Mouse (Mus musculus) A20 (cell line): ENCODE results near the gene Itsn1.

Experiments
- DNase-seq: peaks from one replicate; pipeline ENCODE4 v3.0.0-alpha.2; 2011; ENCODE audit warnings: low read depth, low spot score

Gene Itsn1

DNA sequence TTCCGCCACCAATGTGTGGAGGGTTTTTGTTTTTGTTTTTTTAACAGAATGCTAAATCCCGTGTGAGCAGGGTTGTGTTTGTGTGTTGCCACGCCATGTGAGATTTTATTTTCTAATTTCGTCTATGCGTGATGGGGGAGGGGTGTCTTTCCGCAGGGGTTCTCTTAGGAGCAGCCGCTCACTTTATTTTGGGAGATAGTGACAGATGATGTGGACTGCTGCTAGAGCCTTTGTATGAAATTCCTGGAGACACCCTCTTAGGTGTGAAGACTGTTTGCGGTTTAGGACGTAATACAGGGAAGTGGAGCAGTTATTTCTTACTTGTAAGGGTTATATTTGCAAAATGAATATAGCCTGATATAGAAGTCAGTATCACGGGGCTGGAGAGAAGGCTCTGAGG lies 176.9 kb downstream of the Itsn1 start:
- no peak for DNase-seq

DNA sequence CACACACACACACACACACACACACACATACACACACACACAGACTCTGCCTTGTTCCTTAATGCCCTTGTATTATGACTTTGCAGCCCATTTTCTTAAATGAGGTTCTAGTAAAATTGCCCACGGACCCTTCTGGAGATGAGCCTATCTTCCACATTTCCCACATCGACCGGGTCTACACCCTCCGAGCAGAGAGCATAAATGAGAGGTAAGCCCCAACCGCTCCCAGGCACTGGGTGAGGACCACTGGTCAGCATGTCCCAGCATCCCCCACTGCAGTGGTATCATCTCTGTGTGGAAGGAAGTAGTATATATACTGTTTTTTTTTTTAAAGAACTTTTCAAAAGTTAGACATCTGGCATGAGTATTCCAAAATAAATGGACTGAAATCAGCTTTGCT lies 177.6 kb downstream of the Itsn1 start:
- no peak for DNase-seq

DNA sequence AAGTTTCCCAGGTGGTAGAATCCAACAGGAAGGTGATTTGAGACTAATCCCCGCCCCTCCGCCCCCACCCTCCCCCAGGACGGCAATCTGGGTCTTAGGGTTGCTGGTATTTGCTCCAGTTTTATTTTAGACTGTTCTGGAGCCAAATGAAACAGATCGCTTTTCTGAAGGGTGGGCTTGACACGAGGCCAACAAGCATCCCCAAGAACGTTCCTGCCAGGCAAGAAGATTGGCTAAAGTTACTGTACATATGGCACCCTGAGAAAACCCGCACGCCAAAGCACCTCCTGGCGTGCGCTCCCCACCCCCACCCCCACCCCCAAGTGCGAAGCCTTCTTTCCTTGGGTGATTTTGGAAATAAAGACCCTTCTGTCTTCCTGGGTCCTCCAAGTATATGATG lies 178.1 kb downstream of the Itsn1 start:
- DNase-seq = no peak

DNA sequence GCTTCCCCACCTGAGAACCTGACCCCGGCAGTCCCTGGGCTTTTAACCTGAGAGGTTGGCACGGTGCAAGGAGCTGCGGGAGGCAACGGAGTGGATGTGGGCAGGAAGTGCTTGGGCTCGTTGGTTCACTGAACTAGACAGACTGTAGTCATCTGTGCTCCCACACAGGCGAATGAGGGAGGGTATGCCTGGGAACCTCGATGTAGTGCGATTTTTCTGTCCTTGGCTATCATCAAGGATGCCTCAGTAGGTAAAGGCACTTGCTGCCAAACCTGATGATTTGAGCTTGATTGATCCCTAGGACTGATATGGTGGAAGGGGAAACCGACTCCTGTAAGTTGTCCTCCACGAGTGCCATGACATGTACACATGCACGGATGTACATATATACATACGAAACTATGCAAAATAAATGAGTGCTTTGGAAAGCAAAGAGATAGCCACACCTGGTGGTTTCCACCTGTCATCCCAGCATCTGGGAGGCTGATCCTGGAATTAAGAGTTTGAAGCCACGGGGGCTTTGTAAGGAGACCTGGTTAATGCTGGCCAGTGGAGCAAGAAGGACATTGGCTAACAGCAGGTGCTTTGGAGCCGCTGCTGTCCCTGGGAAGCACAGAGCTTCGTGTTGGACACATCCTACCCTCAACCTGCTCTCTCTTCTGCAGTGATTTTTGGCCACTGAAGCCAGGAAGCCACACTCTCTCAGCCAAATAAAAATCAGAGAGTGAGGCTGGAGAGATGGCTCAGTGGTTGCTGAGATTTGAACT lies 180.7 kb downstream of the Itsn1 start:
- DNase-seq = no peak

DNA sequence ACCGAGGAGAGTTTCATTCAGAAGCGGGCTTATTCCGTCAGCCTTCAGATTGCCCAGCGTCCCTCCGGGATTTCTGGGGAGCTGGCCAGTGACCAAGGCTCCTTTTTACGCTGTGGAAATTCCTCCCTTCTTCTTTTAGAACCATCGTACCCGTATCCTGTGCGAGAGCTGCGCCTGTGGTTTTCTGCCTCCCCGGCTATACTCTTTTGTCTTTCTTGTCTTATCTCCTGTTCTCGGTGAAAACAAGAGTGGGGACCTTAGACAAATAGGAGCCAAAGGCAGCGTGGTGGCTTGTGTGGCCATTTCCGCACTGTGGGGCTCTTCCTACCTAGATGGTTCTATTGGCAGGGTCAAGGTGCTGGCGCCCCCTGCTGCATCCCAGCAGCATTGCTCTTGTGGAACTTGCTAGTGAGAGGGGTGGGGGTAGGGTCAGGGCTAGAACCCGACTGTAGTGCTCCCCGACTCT lies 188.6 kb downstream of the Itsn1 start:
- peak; percentile 88 for DNase-seq

DNA sequence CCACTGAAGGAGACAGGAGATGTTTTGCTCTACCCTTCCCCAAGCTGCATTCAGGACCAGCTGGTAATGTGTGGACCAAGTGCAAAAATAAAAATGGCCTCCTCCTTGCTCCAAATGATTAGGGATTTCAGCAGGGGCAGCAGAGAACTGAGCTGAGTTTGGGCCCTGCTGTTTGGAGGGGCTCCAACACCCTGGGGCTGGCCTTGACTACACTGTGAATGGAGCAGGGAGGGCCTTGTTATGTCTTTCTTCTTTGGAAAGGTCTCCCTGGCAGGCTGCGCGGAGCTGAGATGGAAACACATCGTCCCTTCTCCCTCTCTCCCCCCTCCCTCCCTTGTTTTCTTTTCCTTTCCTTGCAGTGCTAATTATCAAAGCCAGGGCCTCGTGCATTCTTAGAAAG lies 189.4 kb downstream of the Itsn1 start:
- no peak for DNase-seq

DNA sequence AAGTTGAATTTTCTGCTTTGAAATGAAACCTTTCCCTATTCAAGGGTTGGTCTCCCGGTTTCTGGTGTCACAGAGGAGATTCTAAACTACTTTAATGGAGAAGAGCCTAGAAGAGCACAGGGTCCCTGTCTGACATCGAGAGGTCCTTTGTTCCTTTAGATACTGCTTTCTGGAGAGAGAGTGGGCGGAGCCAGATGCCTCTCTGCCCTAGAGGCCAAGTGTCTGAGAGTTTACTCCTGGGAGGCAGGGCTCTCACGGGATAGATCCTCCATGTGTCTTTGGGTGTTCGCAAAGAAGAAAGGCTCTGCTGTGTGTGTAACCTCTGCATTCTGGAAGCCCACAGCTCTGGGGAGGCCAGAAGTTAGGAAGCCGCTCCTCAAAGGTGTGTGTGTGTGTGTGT lies 190.0 kb downstream of the Itsn1 start:
- no peak for DNase-seq

DNA sequence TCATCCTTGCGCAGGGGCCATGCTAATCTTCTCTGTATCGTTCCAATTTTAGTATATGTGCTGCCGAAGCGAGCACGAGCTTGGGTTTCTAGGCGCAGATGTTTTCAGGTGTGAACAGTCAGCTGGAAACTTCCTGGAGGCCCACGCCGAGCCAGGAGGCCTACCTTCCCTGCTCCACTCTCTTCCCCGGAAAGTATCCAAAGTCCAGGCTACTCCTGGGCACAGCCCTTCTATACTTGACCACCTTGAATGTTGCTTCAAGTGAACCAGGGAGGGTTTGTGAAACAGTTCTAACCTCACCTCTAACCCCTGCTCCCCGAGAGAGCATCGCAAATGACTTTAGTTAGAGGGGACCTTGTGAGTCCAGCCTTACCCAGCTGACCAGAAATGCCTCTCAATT lies 192.3 kb downstream of the Itsn1 start:
- no peak for DNase-seq

DNA sequence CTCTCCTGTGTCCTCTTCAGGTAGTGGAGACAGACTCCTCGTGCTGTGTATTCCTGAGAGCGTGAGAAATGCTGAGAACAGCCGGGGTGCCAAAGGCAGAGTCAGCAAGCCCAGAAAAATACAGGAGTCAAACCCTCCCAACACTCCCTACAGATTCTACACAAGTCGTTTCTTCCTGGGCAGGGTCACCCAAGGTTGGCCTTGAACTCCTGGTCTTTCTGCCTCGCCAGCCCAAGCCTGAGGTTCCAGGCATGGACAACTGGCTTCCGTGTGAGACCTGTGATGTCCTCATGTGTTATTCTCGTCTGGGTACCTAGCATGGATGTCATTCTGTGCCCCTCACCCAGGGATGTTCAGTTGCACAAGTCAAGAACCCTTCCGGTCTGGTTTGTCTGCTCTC lies 193.9 kb downstream of the Itsn1 start:
- DNase-seq = no peak

DNA sequence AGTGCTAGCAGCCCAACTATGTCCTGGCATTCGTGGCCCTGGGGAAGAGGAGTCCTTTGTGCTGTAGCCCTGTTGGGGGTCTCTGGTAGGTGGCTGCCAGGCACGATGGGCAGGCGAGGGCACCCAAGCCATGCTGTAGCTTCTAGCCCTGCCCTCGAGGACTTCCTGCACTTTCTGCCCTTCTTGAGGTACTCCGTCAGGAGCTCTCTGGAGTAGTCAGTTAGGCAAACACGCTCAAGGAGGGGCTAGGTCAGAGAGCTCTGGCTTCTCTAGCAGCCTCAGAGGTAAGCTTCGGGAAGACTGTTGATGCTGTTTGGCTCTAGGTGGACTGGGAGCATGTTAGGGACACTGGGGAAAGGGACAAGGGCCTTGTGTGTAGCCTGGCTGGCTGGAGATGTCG lies 195.3 kb downstream of the Itsn1 start:
- no peak for DNase-seq

DNA sequence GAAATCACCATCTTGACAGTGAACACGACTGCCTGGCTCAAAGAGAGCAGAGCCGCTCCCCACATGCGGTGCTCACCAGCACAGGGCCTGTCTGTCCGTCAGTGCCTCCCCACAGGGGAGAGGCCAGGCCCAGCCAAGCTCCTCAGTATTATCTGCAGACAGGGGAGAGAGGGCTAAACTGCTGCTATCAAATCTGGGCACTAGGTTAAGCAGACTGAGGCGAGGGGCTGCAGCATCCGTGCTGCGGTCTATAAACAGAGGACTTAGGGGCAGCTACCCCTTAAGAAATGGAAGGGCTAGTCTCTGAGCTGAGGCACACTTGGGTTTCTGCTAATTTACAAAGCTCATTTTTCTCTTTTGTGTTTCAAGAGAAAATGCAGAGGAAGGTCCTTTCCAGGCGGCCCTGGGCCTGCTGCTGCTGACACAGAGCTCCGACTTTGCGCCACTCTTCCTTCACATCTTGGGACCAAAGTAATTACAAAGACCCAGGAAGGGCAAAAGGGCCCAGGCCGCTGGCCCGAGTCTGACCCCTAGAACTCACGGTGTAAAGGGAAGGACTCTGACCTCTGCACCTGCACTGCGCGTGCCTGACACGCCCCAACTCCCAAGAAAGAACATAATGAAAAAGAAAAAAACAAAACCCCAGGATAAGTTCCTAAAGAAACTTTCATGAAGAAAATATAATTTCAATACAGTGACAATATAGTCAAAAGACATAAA lies 199.0 kb downstream of the Itsn1 start:
- DNase-seq = no peak

DNA sequence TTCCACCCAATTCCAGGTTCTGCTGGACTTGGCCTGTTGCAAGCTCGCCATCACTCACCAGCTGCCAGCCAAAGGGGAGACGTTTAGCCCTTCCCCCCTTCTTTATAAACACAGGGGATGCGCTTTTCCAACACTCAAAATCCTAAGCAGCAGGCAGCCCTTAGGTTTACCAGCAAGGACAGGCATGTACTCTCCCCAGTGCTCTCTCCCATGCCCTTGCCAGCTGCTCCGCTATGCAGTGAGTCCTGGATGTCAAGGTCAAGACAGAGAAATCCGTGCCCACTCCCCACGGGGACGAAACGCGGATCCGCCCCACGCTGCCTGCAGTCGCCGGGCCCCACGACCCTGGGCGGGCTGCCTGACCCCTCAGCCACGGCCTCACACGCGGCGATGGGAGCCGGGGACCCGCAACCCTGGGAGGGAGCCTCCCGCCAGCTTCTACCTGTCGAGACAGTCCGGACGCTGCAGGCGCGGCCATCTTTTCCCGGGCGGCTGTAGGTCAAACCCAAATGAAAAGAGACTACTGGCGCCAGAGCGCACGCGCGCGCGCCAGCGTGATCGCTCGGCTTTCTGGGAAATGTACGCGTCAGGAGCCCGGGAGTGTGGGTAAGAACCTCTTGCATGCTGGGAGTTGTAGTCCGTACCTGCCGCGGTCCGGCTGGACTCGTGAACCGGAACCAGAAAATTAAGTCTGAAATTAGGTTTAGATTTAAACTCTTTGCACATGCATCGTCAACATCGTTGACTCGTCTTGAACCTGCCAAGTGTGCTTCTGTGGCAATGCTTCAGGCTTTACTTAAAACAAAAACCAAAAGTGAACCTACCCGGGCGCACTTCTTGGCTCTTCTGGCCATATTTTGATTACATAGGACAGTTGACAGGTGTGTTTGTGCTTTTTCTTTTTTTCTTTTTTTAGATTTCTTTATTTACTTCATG lies 202.3 kb downstream of the Itsn1 start:
- peak; percentile 97 for DNase-seq

DNA sequence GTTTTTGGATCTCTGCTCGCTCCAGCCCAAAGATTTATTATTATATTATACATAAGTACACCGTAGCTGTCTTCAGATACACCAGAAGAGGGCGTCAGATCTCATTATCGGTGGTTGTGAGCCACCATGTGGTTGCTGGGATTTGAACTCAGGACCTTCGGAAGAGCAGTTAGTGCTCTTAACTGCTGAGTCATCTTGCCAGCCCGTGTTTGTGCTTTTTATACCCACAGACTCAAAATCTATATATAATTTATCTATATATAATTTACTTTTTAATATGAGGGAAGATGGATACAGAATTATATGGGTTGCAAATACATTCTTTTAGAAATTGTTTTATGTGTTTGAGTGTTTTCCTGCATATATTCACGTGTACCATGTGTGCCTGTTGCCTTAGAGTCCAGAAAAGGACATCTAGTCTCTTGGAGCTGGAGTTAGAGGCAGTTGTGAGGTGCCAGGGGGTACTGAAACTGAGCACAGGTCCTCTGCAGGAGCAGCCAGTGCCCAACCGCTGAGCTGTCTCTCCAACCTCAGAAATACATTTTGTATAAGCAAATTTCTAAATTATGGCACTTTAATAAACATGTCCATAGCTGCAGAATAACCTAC lies 203.1 kb downstream of the Itsn1 start:
- DNase-seq = peak; percentile 46

DNA sequence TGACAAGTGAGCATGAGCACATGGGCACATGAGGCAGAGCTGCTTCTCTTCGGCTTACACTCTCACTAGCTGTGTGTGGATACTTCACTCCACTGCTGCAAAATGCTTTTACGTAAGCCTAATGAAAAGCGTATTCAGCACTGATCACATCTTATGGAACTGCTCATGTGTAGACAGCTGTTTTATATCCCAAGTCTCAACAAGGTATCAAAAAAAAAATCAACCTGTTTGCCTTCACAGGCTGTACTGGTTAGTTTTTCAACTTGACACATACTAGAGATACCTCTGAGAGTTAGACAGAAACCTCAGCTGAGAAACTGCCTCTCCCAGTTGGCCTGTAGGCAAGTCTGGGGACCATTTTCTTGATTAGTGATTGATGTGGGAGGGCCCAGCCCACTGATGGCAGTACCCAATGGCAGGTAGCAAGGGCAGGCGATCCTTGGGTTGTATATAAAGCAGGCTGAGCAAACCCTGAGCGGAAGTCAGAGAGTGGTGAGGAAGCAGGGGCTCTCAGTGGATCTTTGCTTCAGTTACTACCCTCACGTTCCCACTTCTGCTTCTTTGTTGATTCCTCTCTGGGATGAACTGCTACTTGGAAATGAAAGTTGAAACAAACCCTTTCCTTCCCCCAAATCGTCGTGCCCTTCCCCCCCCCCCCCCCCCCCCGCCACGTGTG lies 203.9 kb downstream of the Itsn1 start:
- DNase-seq = peak; percentile 86

DNA sequence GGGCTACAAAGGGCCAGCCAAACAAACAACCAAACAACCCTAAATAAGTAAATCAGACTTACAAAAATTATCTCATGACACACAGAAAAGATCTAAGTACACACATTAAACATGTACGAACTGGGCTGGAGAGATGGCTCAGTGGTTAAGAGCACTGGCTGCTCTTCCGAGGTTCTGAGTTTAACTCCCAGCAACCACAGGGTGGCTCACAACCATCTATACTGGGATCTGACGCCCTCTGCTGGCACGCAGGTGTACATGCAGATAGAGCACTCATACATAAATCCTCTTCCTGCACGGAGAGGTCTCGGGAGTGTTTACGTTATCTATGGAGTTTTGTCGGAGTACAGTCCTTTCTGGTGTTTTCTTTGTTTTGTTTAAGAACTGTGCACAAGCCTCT lies 206.0 kb downstream of the Itsn1 start:
- DNase-seq = peak; percentile 89

DNA sequence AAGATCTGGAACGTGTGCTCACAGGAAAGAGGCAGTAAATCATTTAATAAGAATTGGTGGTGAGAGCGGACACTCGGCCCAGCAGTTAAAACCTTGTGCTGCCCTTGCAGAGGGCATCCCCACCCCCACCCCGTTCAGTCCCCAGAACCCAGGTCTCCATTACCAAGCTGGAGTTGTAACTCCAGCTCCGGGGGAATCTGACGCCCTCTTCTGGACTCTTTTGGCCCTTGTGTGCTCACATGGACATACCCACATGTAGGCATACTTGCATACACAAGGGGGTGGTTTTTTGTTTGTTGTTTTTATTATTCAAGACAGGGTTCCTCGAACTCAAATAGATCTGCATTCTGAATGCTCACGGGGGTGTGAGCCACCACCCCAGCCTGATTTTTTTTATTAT lies 206.6 kb downstream of the Itsn1 start:
- peak; percentile 75 for DNase-seq

DNA sequence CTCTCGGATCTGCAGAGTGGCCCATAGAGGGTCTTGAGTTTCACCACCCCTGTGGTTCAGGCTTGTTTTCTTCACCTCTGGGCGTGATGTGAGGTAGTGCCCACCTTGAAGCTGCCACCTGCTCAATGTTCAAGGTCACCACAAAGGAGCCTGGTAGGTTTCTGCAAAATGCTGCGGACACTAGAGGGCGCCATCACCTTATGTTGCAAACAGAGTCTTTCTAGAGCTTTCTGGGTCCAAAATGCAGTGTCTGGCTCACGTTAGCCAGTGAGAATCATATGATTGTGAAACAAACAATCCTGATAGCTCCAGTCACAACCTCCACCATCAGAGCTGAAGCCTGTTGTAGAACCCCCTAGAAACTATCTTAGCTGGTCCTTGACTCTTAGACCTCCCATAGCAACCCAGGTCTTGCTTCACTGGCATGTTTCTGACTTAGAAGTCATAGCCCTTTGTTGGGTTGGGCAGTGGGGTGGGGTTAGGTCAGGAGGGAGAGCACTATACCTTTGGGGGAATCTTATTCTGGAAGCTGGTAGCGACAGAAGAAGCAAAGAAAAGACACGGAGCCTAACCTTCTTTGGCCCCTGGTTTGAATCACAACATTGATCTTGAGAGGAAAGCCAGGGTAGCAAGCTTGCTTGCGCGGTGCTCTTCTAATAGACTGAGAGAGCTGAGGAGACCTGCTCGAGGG lies 207.4 kb downstream of the Itsn1 start:
- DNase-seq = peak; percentile 87

DNA sequence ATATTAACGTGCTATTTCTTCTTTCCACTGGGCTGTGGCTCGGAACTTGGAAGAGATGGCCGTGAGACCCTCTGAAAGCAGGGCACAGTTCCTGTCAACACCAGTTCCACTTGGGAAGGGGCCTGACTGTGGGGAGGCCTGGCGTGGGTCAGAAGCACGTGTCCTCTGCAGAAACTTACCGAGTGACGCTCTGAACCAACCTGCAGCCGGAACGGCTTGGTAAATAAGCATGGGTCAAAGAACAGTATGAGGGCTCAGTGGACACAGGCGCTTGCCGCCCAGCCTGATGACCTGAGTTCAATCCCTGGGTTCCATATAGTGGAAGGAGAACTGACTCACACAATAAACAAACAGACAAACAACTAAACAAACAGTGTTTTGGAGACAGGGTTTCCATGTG lies 208.2 kb downstream of the Itsn1 start:
- no peak for DNase-seq

DNA sequence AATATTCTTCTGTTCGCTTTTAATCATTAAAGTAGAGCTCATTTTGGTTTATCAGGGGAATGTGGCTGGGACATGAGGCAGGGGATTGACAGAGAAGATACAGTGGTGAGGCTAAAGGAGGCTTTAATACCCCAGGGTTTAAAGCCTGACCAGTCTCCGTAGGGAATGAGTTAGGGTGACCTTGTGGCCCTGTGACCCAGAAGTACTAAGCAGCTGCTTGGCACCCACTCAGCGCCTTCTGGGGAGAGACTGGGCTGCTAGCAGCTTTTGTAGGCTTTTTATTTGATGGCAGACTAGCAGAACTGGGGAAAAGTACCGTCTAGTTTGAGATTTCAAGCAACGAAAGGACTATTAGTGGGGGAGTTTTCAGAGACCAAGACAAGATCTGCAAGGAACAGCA lies 209.1 kb downstream of the Itsn1 start:
- DNase-seq = no peak

DNA sequence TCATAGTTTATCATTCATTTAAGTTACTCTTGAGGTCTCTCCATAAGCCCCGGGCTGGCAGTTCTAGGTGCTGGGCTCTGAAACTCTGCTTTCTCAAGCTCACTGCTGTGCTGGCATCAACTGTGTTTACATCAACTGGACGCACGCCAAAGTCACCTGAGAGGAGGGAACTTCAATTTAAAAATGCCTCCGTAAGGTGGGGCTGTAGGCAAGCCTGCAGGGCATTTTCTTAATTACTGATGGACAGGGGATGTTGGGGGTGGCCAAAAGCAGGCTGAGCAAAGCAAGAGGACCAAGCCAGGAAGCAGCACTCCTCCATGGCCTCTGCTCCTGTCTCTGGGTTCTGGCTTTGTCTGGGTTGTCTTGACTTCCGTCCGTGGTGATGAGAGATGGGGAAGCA lies 211.6 kb downstream of the Itsn1 start:
- no peak for DNase-seq

DNA sequence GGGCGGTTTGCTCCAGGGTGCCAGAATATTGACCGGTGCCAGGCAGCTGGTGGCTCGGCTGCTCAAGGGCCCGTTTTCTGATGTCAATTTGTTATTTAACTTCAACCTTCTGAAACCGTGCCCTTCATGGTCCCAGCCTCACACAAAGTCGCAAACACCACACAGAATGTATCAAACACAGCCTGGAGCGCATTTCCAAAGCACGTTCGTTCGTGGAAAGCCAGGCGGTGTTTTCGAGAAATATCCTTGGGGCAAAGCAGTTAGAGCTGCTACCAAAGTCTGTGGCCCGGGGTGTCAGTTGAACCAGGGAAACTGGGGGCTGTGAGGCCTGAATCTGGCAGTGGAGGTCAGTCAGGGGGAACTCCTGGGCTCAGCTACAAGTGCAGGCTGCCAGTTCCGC lies 213.1 kb downstream of the Itsn1 start:
- no peak for DNase-seq
